Mouse (Mus musculus): ENCODE data around the gene AU022252. TPM values are rescaled to one million over a fixed set of nuclear protein-coding genes. Genes with fewer than 3 reads are reported as not detected.

Gene AU022252
- polyA plus RNA-seq, 1 experiment, result 17.1 TPM

DNA sequence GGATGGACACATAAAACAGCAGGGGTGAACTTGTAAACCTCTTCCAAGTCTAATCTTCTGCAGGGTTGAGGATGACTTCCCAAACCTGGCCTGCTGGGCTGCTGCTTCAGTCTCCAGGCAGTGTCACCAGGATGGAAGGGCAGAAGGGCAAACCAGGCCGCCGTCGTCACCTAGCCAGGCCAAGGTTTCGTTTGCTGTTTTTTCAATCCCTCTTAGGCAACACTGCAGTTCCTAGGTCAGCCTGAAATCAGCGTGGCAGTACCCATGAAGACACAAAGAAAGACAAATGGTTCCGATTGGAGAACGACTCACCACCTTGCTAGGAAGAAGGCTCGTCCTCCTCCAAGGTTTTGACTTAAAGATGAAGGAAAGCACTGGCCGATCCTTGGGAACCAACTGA lies 6.8 kb downstream of the AU022252 start:
- Histone ChIP-seq H3K4me1 (ENCODE audit: control insufficient read depth, insufficient read depth, low read length) (no peaks in the 10 kb centered on the region), H3K27ac (ENCODE audit: insufficient read depth, low read length) (no peak overlapping the region), H3K4me3 (ENCODE audit: insufficient read depth, low read length) (no peak overlapping the region)
- TF ChIP-seq CTCF (IDR thresholded peaks at IDR 0.05; ENCODE audit: borderline replicate concordance, insufficient read depth, low read length), result no peak
- TF ChIP-seq POLR2A (IDR thresholded peaks at IDR 0.05; ENCODE audit: low read depth, low read length), result no peak

DNA sequence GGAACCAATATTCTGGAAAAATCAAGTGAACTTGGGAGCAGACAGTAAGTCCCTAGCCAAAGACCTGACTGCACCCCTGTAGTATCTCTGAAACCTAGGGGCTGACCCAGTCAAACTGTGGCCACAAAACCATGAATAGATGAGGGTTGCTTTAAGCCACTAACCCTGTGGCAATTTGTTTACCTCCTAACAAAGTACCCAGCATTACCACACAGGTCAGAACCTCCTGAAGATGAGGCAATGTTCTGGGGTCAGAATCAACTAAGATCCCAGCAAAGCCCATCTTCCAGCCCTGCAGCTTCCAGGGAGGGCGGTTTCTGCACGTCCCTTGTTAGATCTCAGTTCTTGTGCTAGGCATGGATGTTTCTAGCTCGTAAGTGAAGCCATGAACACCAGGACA lies 8.0 kb downstream of the AU022252 start:
- H3K27ac ChIP-seq (ENCODE audit: insufficient read depth, low read length), result no peak overlapping the region
- no peak overlapping the region for H3K4me3 ChIP-seq (ENCODE audit: insufficient read depth, low read length)
- TF ChIP-seq POLR2A (IDR thresholded peaks at IDR 0.05; ENCODE audit: low read depth, low read length) (no peak), CTCF (IDR thresholded peaks at IDR 0.05; ENCODE audit: borderline replicate concordance, insufficient read depth, low read length) (no peak)
- no peaks in the 10 kb centered on the region for H3K4me1 ChIP-seq (ENCODE audit: control insufficient read depth, insufficient read depth, low read length)

DNA sequence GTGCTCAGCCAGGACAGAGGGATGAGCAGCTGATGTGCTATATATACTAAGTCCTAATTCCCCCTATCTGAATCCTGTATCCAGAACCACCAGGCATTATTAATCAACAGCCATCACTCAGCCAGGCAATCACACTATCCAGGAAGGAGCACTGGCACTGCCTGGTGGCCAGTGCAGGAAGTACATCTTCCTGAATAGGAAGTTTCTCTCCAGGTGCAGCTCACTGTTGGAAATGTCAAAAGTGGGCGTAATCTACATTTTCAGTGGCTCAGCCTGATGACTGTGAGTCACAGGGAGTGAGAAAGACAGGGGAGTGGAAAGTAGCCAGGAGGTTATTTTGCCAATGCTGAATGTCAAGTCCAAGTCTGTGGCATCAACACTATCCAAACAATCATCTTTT lies 8.8 kb downstream of the AU022252 start:
- no peak for TF ChIP-seq POLR2A (IDR thresholded peaks at IDR 0.05; ENCODE audit: low read depth, low read length)
- peak; percentile 51; the same call in 1 of the 2 replicates for TF ChIP-seq CTCF (IDR thresholded peaks at IDR 0.05; ENCODE audit: borderline replicate concordance, insufficient read depth, low read length)
- H3K4me1 ChIP-seq (ENCODE audit: control insufficient read depth, insufficient read depth, low read length), result no peaks in the 10 kb centered on the region
- no peak overlapping the region for H3K4me3 ChIP-seq (ENCODE audit: insufficient read depth, low read length)
- H3K27ac ChIP-seq (ENCODE audit: insufficient read depth, low read length), result no peak overlapping the region

DNA sequence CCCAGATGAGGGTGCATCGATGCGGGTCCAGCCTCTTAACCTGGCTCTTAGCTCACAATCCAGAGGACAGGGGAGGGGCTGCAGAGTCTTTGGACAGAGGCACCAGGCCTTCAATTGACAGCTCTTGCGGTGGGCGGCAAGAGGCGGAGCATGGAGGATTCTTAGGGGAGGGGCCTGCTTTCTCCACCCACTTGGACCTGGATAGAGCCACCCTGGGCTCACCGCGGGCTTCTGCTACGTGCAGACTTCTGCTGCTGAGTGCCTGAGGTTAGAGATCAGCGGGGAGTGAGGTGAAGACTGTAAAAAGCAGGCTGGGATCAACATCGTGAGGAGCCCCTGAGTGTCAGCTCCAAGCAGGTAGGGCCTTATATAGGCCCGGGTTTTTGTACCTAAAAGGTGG lies 14.3 kb downstream of the AU022252 start, which contains the start of gene Tmem269:
Gene Tmem269 (minus strand): TSS at position 49 of the 400 bp plus-strand sequence.
- H3K4me1 ChIP-seq (ENCODE audit: control insufficient read depth, insufficient read depth, low read length), result no peaks in the 10 kb centered on the region; the same call in 1 of the 2 replicates
- no peak within 1 kb of the TSS for H3K4me3 ChIP-seq (ENCODE audit: insufficient read depth, low read length)
- TF ChIP-seq CTCF (IDR thresholded peaks at IDR 0.05; ENCODE audit: borderline replicate concordance, insufficient read depth, low read length), result no peak
- no peak for TF ChIP-seq POLR2A (IDR thresholded peaks at IDR 0.05; ENCODE audit: low read depth, low read length)
- no peak within 1 kb of the TSS for H3K27ac ChIP-seq (ENCODE audit: insufficient read depth, low read length)

DNA sequence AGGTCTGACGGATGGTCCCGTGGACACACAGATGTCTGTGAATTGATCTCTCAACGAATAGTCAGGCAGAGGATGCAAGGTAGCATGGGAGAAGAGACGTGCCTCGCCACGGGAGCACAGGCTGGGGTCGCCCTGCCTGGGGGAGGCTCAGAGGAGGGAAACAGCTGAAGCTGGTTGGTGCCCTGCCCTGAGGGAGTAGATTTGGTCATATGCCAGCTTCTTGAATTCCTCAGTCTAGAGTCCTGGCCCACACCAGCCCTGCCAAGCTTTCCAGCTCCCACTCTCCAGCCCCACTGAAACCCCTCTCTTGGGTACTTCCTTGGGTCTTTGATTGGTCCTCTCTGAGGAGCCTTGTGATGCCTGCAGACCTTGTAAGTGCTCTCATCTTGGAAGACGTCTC lies 15.8 kb downstream of the AU022252 start:
- no peak overlapping the region for H3K4me3 ChIP-seq (ENCODE audit: insufficient read depth, low read length)
- no peaks in the 10 kb centered on the region; the same call in 1 of the 2 replicates for H3K4me1 ChIP-seq (ENCODE audit: control insufficient read depth, insufficient read depth, low read length)
- no peak overlapping the region for H3K27ac ChIP-seq (ENCODE audit: insufficient read depth, low read length)
- TF ChIP-seq CTCF (IDR thresholded peaks at IDR 0.05; ENCODE audit: borderline replicate concordance, insufficient read depth, low read length) (no peak), POLR2A (IDR thresholded peaks at IDR 0.05; ENCODE audit: low read depth, low read length) (no peak)

DNA sequence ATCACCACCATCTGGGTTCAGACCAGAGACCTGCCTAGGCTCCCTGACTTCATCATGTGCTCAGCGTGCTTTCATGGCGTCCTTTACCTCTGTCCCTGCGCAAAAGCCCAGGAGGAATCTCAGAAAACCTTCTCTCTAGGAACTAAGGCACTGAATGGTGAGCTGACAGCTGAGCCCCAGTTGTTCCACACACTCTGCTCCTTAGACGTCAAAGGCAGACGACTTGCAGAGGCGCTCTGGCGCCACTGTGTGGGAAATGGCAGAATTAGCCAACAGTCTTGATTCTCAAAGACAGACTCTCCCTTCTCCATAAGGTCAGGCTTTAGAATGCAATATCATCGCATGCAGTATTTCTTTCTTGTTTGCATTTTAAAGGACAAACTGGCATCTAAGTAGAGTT lies 27.8 kb downstream of the AU022252 start:
- Histone ChIP-seq H3K4me1 (ENCODE audit: control insufficient read depth, insufficient read depth, low read length) (no peaks in the 10 kb centered on the region), H3K27ac (ENCODE audit: insufficient read depth, low read length) (no peak overlapping the region), H3K4me3 (ENCODE audit: insufficient read depth, low read length) (no peak overlapping the region)
- TF ChIP-seq POLR2A (IDR thresholded peaks at IDR 0.05; ENCODE audit: low read depth, low read length) (no peak), CTCF (IDR thresholded peaks at IDR 0.05; ENCODE audit: borderline replicate concordance, insufficient read depth, low read length) (peak; percentile 89)

DNA sequence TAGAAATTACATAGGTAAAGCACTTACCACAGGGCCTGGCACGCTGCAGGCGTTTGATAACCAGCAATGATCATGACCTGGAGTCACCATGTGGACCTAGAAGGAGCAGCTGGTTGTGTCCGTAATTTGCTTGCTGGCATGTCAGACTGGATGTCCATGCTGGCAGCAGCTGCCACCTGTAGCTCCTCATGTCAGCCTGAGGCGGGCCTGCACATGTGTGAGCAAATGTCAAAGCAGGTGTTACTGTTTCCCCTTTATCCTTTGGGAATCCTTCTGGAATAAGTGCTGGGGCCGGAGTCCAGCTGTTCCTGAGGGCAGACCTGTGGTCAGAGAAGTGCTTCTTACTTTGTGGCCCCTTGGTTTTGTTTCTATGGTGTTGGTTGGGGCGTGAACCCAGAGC lies 34.4 kb downstream of the AU022252 start:
- H3K4me1 ChIP-seq (ENCODE audit: control insufficient read depth, insufficient read depth, low read length), result 0 out of 2 replicates have a peak, but pooled peaks cover 5% of the 10 kb centered on the region
- no peak for TF ChIP-seq POLR2A (IDR thresholded peaks at IDR 0.05; ENCODE audit: low read depth, low read length)
- no peak for TF ChIP-seq CTCF (IDR thresholded peaks at IDR 0.05; ENCODE audit: borderline replicate concordance, insufficient read depth, low read length)
- no peak overlapping the region for H3K27ac ChIP-seq (ENCODE audit: insufficient read depth, low read length)
- no peak overlapping the region for H3K4me3 ChIP-seq (ENCODE audit: insufficient read depth, low read length)

DNA sequence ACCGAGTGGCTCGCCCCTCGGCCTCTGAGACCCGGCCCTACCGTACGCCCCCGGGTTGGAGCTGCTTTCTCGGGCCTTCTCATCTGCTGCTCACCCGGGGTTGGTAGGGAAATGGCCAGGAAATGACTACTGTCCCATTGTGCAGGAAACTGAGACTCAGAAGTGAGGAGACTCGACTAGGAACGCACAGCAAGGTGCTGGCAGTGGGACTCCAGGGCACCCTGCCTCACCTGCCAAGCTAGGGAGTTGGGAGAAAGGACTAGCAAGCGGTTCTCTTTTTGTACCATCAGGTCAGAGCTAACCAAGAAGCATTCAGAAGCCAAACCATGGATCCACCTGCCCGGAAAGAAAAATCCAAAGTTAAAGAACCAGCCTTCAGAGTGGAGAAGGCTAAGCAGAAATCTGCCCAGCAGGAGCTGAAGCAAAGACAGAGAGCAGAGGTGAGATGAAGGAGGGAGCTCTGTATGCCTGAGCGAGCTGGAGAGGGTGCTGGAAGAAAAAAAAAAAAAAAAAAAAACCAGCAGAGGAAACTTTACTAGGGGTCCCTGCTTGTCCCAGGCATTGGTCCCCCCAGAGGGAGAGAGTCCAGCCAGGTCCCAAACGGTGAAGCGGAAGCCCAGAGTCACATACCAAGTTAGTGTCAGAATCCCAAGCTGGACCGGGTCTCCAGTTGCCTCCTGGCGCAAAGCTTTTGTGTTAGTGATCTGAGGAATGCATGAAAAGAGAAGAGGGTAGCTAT lies 36.8 kb downstream of the AU022252 start:
- Histone ChIP-seq H3K27ac (ENCODE audit: insufficient read depth, low read length) (no peak overlapping the region), H3K4me1 (ENCODE audit: control insufficient read depth, insufficient read depth, low read length) (0 out of 2 replicates have a peak, but pooled peaks cover 5% of the 10 kb centered on the region), H3K4me3 (ENCODE audit: insufficient read depth, low read length) (peak overlapping the region; percentile 68)
- TF ChIP-seq CTCF (IDR thresholded peaks at IDR 0.05; ENCODE audit: borderline replicate concordance, insufficient read depth, low read length) (no peak), POLR2A (IDR thresholded peaks at IDR 0.05; ENCODE audit: low read depth, low read length) (no peak)

DNA sequence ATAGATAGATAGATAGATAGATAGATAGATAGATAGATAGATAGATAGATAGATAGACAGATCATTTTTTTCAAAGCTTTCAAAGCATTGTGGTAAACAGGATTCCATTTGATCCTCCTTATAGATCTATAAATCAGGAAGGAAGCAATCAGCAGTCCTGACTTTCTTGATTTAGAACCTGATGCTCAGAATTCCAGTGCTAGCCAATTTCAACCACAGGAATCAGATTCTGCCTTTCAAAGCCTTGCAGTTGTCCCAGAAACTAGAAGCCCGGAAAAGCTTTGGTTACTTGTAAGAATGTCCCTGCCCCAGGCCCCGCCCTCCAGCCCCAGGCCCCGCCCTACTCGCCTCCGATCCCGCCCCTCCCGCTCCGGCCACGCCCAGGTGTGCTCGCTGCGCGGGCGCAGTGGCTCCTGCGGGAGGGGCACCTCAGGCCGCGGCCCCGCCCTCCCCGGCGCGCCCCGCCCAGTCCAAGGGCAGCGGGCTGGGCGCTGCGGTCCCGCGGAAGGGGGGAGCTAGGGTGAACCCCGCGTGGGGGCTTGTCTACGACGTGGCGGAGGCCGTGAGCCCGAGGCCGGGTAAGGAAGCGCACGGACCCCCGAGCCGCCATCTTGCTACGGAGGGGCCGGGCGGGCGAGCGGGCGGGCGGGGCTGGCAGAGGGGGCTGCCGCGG lies 37.5 kb downstream of the AU022252 start, which contains the start of gene Svbp:
Gene Svbp (plus strand): TSS at position 398 of the 673 bp plus-strand sequence.
- peak within 1 kb of the TSS; percentile 60 for H3K27ac ChIP-seq (ENCODE audit: insufficient read depth, low read length)
- TF ChIP-seq CTCF (IDR thresholded peaks at IDR 0.05; ENCODE audit: borderline replicate concordance, insufficient read depth, low read length) (no peak), POLR2A (IDR thresholded peaks at IDR 0.05; ENCODE audit: low read depth, low read length) (peak; percentile 66)
- H3K4me1 ChIP-seq (ENCODE audit: control insufficient read depth, insufficient read depth, low read length), result 0 out of 2 replicates have a peak, but pooled peaks cover 5% of the 10 kb centered on the region
- peak within 1 kb of the TSS; percentile 68 for H3K4me3 ChIP-seq (ENCODE audit: insufficient read depth, low read length)

DNA sequence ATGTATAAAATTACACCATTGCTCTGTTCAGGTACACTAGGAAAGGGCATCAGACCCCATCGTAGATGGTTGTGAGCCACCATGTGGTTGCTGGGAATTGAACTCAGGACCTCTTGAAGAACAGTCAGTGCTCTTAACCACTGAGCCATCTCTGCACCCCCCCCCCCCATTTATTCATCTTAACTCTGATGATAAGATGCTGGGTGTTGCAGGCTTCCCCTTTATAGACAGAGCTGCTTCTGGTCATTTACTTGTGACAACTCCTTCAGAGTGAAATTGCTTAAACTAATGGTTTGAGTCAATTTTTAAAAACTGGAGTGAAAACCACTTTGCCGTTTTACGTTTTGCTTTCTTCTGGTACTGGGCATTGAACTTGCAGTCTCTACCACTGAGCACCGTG lies 39.8 kb downstream of the AU022252 start:
- no peak overlapping the region for H3K4me3 ChIP-seq (ENCODE audit: insufficient read depth, low read length)

More for the DNA sequence above, 39.8 kb downstream of the AU022252 start:
- 0 out of 2 replicates have a peak, but pooled peaks cover 5% of the 10 kb centered on the region for H3K4me1 ChIP-seq (ENCODE audit: control insufficient read depth, insufficient read depth, low read length)
- no peak overlapping the region for H3K27ac ChIP-seq (ENCODE audit: insufficient read depth, low read length)
- TF ChIP-seq CTCF (IDR thresholded peaks at IDR 0.05; ENCODE audit: borderline replicate concordance, insufficient read depth, low read length), result no peak
- no peak for TF ChIP-seq POLR2A (IDR thresholded peaks at IDR 0.05; ENCODE audit: low read depth, low read length)
